Mouse (Mus musculus) heart, embryonic 14.5 days (tissue): ENCODE data around the gene Dusp22. TPM values are rescaled to one million over a fixed set of nuclear protein-coding genes. Genes with fewer than 3 reads are reported as not detected.

Experiments used
- ATAC-seq: fragments of 200-750 bp; cut with Nextera tagmentation; 2 replicates; pipeline ENCODE4 v1.8.0; 2017; ENCODE audit warnings: low read depth, moderate TSS enrichment; ENCODE audit not compliant: insufficient number of reproducible peaks, insufficient read depth, low FRiP score
- H3K27ac ChIP-seq, 2 experiments: fragments of 200-500 bp in 1 of 2; fragments of 300-500 bp in 1 of 2; sonication (generic) in 1 of 2; replicated peaks in 1 of 2; 2 replicates each; pipeline ENCODE4 v1.5.1; 2012 to 2014; ENCODE audit warnings: low read depth in 2 of 2, low read length in 2 of 2, control low read depth in 1 of 2, mild to moderate bottlenecking in 1 of 2, mixed read lengths in 1 of 2; ENCODE audit not compliant: control insufficient read depth in 1 of 2, insufficient read depth in 1 of 2
- H3K27me3 ChIP-seq: fragments of 300-500 bp; sonication (generic); 2 replicates; pipeline ENCODE4 v1.6.1; 2014; ENCODE audit warnings: mild to moderate bottlenecking, low read length, control low read depth; ENCODE audit not compliant: control insufficient read depth, insufficient read depth
- H3K36me3 ChIP-seq: fragments of 300-500 bp; sonication (generic); 2 replicates; pipeline ENCODE4 v1.6.1; 2014; ENCODE audit warnings: mild to moderate bottlenecking, control low read depth, low read length, mixed read lengths; ENCODE audit not compliant: control insufficient read depth, insufficient read depth
- H3K4me1 ChIP-seq, 2 experiments: fragments of 200-500 bp in 1 of 2; fragments of 300-500 bp in 1 of 2; sonication (generic) in 1 of 2; 2 replicates each; pipeline ENCODE4 v1.6.1; 2012 to 2014; ENCODE audit warnings: low read length in 2 of 2, control low read depth in 1 of 2, mixed read lengths in 1 of 2; ENCODE audit not compliant: control insufficient read depth in 2 of 2, insufficient read depth in 2 of 2
- H3K4me2 ChIP-seq: fragments of 300-500 bp; sonication (generic); 2 replicates; pipeline ENCODE4 v1.6.1; 2014; ENCODE audit warnings: mild to moderate bottlenecking, low read length
- H3K4me3 ChIP-seq, 2 experiments: fragments of 200-500 bp in 1 of 2; fragments of 300-500 bp in 1 of 2; sonication (generic) in 1 of 2; 2 replicates each; pipeline ENCODE4 v1.5.1; 2012 to 2014; ENCODE audit warnings: low read length in 2 of 2, mild to moderate bottlenecking in 2 of 2, control low read depth in 1 of 2, low read depth in 1 of 2, moderate library complexity in 1 of 2; ENCODE audit not compliant: control insufficient read depth in 1 of 2, insufficient read depth in 1 of 2
- H3K9ac ChIP-seq: fragments of 300-500 bp; sonication (generic); 2 replicates; pipeline ENCODE4 v1.6.1; 2014; ENCODE audit warnings: mild to moderate bottlenecking, low read length
- H3K9me3 ChIP-seq: fragments of 300-500 bp; sonication (generic); 2 replicates; pipeline ENCODE4 v1.6.1; 2016; ENCODE audit warnings: low read length, control low read depth; ENCODE audit not compliant: control insufficient read depth
- WGBS: fragments of 180-500 bp; shearing (Covaris S2); extraction: QIAGEN DNeasy Blood & Tissue Kit; methylation state at CpG from one replicate; pipeline ENCODE4 v1.1.7; 2014; 5-methylcytosine and 5-hydroxymethylcytosine counted together
- polyA plus RNA-seq: library from polyadenylated mRNA; unstranded; fragments of >200 nt; fragmentation: Nextera tagmentation; extraction: Ambion mirVana; gene quantifications from 2 replicates; pipeline ENCODE4 v1.2.1, GENCODE M21; 2014

The Dusp22 gene
- polyA plus RNA-seq, 1 experiment from 2014 or later = 19.6 TPM

DNA sequence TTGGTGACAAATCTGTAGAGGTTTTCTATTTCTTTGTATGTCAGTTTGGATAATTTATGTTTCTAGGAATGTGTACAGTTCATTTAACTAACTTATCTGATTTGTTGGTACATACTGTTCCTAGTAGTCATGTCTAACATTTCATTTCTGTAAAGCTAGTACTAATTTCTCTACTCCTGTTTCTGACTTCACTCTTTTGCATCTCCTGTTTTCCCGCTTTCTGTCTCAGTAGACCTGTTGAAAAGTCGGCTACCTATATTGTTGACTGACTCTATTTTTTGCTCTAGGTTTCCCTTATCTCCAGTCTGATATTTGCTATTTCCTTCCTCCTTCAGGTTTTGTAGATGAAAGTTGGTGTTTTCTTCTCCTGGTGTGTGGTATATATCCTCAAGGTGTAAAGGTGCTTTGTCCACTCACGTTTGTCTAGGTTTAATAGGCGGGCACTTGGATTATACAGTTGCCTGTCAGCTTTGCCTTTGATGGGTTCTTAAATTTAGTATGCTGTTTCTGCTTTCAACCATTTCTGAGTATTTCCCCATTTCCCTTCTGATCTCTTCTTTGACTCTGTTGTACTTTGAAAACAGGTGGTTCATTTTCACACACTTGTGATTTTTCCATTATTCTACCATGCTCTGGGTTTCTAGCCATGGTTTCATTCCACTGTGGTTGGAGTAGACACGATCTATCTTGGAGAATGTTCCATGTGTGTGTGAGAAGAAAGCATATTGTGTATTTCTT lies 21.3 kb upstream of the Dusp22 start:
- no peak overlapping the region for H3K4me2 ChIP-seq
- no peaks in the 10 kb centered on the region for H3K36me3 ChIP-seq
- no peak overlapping the region for H3K27ac ChIP-seq
- WGBS = 84% methylated on average over 5 of the region's 5 CpGs
- no peak overlapping the region for H3K9ac ChIP-seq
- H3K27me3 ChIP-seq = no peaks in the 10 kb centered on the region
- H3K4me1 ChIP-seq = no peaks in the 10 kb centered on the region
- H3K4me3 ChIP-seq = no peak overlapping the region
- ATAC-seq = no peak
- no peaks in the 10 kb centered on the region for H3K9me3 ChIP-seq

- Histone ChIP-seq H3K27me3 (no peaks in the 10 kb centered on the region), H3K4me3 (no peak overlapping the region), H3K4me1 (no peaks in the 10 kb centered on the region), H3K4me2 (no peak overlapping the region), H3K9me3 (no peaks in the 10 kb centered on the region), H3K36me3 (no peaks in the 10 kb centered on the region), H3K27ac (no peak overlapping the region), H3K9ac (no peak overlapping the region)
- WGBS = 60% methylated on average over 4 of the region's 4 CpGs
- no peak for ATAC-seq
Measured at GRCm38 (mm10) chr13:30642053-30642452, 17.7 kb upstream of the Dusp22 start.

- ATAC-seq = no peak
- H3K27ac ChIP-seq = no peak overlapping the region
Measured at GRCm38 (mm10) chr13:30648461-30648860, 11.3 kb upstream of the Dusp22 start.

GRCm38 (mm10) chr13:30649197-30649596 lies 10.6 kb upstream of the Dusp22 start:
- no peak for ATAC-seq
- Histone ChIP-seq H3K36me3 (no peaks in the 10 kb centered on the region), H3K27ac (no peak overlapping the region), H3K27me3 (no peaks in the 10 kb centered on the region), H3K4me2 (no peak overlapping the region), H3K4me3 (no peak overlapping the region), H3K9ac (no peak overlapping the region), H3K4me1 (no peaks in the 10 kb centered on the region), H3K9me3 (no peaks in the 10 kb centered on the region)
- WGBS = 80% methylated on average over 5 of the region's 5 CpGs

More at GRCm38 (mm10) chr13:30648461-30648860, 11.3 kb upstream of the Dusp22 start:
- Histone ChIP-seq H3K4me1 (no peaks in the 10 kb centered on the region), H3K4me2 (no peak overlapping the region), H3K36me3 (no peaks in the 10 kb centered on the region), H3K27me3 (no peaks in the 10 kb centered on the region), H3K9ac (no peak overlapping the region), H3K4me3 (no peak overlapping the region), H3K9me3 (no peaks in the 10 kb centered on the region)

DNA sequence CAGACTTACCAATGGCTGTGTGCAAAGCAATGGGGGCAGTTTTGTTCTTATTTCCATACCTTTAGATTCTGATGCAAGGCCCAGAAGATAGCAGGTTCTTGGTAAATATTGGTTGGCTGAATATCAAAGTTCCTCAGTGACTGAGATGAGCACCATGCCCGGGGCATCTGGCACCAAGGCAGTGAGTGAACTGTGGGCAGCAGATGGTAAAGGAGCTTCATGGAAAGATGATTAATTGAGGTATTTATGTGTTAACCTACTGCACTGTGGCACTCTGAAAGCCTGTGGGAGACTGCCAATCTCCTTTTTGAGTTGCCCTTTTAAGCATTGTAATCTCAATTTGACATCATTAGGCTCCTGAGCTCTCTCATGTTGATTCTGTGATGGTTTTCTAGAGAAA lies 9.1 kb upstream of the Dusp22 start:
- no peaks in the 10 kb centered on the region for H3K4me1 ChIP-seq
- no peaks in the 10 kb centered on the region for H3K36me3 ChIP-seq
- no peak overlapping the region for H3K27ac ChIP-seq
- H3K27me3 ChIP-seq = no peaks in the 10 kb centered on the region
- 86% methylated on average over 1 of the region's 1 CpGs for WGBS
- H3K9me3 ChIP-seq = no peaks in the 10 kb centered on the region
- H3K4me2 ChIP-seq = no peak overlapping the region
- ATAC-seq = no peak
- H3K4me3 ChIP-seq = no peak overlapping the region
- no peak overlapping the region for H3K9ac ChIP-seq

DNA sequence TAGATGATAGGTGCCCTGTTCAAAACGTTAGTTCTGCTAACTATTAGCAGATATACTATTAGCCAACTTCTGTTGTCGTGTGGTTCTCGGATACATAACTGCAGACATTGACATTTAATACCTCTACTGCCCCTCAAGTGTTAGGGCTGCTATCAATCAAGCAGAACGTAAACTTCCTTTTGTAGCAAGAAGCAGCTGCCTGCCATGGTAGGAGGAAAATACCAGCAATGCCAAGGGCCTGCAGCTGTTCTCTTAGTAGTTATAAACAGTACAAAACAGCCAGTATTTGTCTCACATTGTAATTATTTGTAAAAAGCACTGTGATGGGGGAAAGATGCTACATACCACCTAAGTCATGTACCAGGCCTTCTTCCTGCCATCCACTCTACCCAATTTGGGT lies 6.7 kb upstream of the Dusp22 start:
- no peak overlapping the region for H3K4me2 ChIP-seq
- H3K9me3 ChIP-seq = no peaks in the 10 kb centered on the region
- no peak for ATAC-seq
- 53% methylated on average over 4 of the region's 4 CpGs for WGBS
- H3K4me3 ChIP-seq = no peak overlapping the region
- H3K9ac ChIP-seq = no peak overlapping the region
- no peaks in the 10 kb centered on the region for H3K4me1 ChIP-seq
- H3K27me3 ChIP-seq = no peaks in the 10 kb centered on the region
- H3K27ac ChIP-seq = no peak overlapping the region
- H3K36me3 ChIP-seq = no peaks in the 10 kb centered on the region

DNA sequence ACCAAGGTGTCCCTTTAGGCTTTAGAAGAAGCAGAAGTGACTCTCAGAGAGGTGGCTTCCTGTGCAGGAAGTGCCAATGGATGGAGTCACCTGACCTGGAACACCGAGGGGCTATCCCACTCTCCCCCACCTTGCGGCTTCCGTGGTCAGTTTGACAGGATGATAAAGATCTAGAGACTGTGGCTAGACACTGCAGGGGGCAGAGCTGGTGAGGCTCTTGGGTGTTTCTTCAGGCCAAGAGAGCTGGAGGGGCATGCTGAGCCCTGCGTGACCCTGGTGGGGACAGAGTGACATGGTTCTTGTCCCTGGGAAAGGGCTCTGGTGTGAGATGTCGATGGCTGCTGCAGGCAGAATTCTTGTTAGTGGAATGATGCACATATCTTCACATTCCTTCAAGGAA lies 5.3 kb upstream of the Dusp22 start:
- Histone ChIP-seq H3K27me3 (no peaks in the 10 kb centered on the region), H3K36me3 (no peaks in the 10 kb centered on the region), H3K9me3 (no peaks in the 10 kb centered on the region), H3K4me2 (no peak overlapping the region), H3K4me1 (peaks cover 0 to 3% of the 10 kb centered on the region in 2 experiments; a peak in 2 of 4 replicates), H3K4me3 (no peak overlapping the region), H3K9ac (no peak overlapping the region), H3K27ac (no peak overlapping the region)
- 38% methylated on average over 5 of the region's 5 CpGs for WGBS
- ATAC-seq = no peak

GRCm38 (mm10) chr13:30656909-30657308 lies 2.9 kb upstream of the Dusp22 start:
- WGBS = 61% methylated on average over 5 of the region's 5 CpGs
- H3K9me3 ChIP-seq = no peaks in the 10 kb centered on the region
- H3K27ac ChIP-seq = no peak overlapping the region
- no peak for ATAC-seq
- H3K9ac ChIP-seq = no peak overlapping the region
- H3K4me3 ChIP-seq = no peak overlapping the region
- no peak overlapping the region for H3K4me2 ChIP-seq
- H3K4me1 ChIP-seq = peaks cover 4 to 6% of the 10 kb centered on the region in 2 experiments; a peak in 3 of 4 replicates
- H3K36me3 ChIP-seq = no peaks in the 10 kb centered on the region
- no peaks in the 10 kb centered on the region for H3K27me3 ChIP-seq
